Mouse (Mus musculus) lung, postnatal 0 days (tissue): ENCODE measurements at regions not wholly inside any gene's neighbourhood (a gene's known extent, or its start where the extent isn't known, plus 50 kb on each side); places are given as distances from the start of the nearest gene placed in this dataset.
A peak's percentile ranks its signal among the peaks of the same experiment; 100 is the strongest.

Experiments
- CTCF ChIP-seq: IDR thresholded peaks from 2 replicates; pipeline ENCODE4 v1.5.1; 2016; ENCODE audit warnings: antibody characterized with exemption, mild to moderate bottlenecking
- EP300 ChIP-seq: IDR thresholded peaks from 2 replicates; pipeline ENCODE4 v1.6.1; 2016; ENCODE audit warnings: antibody characterized with exemption, mild to moderate bottlenecking, control low read depth

GRCm38 (mm10) chr4:55812846-55813245, 280.6 kb upstream of the Klf4 start:
- TF ChIP-seq CTCF = no peak
- 0 out of 2 replicates have a peak, but pooled peaks have one; percentile 17 for TF ChIP-seq EP300
